Mouse (Mus musculus): ENCODE results near the gene Nxnl1. TPM values are rescaled to one million over a fixed set of nuclear protein-coding genes. Genes with fewer than 3 reads are reported as not detected.

Gene Nxnl1
- total and polyA plus RNA-seq, 2 experiments from 2014 or later, result 0.05 to 0.55 TPM

DNA sequence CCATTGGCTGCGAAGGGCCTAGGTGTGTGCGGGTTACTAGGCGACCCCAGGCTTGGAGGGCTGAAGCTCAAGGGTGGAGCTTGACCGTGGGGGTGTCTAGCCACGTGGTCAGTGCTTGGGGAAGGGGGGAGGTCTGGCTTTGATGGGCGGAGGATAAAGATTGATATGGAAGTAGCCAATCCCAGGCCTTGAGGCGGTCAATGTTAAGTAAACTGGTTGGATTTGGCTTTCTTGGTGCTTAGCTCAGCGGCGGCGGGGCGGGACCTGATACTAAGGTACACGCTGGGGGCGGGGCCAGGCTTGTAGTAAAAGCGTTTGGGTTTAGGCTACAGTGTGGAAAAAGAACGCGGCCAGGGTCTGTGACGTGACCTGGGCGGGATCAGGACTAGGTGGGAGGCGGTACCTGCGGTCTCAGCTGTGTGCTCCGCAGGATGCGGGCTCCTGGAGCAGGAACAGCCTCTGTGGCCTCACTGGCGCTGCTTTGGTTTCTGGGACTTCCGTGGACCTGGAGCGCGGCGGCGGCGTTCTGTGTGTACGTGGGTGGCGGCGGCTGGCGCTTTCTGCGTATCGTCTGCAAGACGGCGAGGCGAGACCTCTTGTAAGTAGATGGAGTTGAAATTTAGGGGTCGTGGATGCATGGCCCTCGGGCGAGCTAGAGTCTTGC, 4.0 kb upstream of the Nxnl1 start:
- Histone ChIP-seq H3K27ac (ENCODE audit: low read depth, low read length) (peak overlapping the region; percentile 89), H3K9me3 (ENCODE audit: low read length) (no peaks in the 10 kb centered on the region), H3K27me3 (ENCODE audit: insufficient read depth, low read length) (0 out of 2 replicates have a peak, but pooled peaks cover 4% of the 10 kb centered on the region), H3K36me3 (ENCODE audit: insufficient read depth, low read length) (no peaks in the 10 kb centered on the region), H3K4me2 (ENCODE audit: low read depth, low read length, poor library complexity, severe bottlenecking) (peak overlapping the region; percentile 77), H3K4me3 (ENCODE audit: low read depth, low read length) (peak overlapping the region; percentile 65), H3K9ac (replicated peaks; ENCODE audit: low read length, poor library complexity, severe bottlenecking) (peak overlapping the region; percentile 79), H3K4me1 (ENCODE audit: insufficient read depth, low read length) (peaks cover 8% of the 10 kb centered on the region; the same call in 1 of the 2 replicates)
- under 1% methylated on average over 41 of the region's 41 CpGs for WGBS
- peak; percentile 22; the same call in 1 of the 2 replicates for TF ChIP-seq CTCF (IDR thresholded peaks at IDR 0.05)
- DNase-seq (ENCODE audit: low spot score) (peak; percentile 99), ATAC-seq (ENCODE audit: low FRiP score) (peak; percentile 90)

DNA sequence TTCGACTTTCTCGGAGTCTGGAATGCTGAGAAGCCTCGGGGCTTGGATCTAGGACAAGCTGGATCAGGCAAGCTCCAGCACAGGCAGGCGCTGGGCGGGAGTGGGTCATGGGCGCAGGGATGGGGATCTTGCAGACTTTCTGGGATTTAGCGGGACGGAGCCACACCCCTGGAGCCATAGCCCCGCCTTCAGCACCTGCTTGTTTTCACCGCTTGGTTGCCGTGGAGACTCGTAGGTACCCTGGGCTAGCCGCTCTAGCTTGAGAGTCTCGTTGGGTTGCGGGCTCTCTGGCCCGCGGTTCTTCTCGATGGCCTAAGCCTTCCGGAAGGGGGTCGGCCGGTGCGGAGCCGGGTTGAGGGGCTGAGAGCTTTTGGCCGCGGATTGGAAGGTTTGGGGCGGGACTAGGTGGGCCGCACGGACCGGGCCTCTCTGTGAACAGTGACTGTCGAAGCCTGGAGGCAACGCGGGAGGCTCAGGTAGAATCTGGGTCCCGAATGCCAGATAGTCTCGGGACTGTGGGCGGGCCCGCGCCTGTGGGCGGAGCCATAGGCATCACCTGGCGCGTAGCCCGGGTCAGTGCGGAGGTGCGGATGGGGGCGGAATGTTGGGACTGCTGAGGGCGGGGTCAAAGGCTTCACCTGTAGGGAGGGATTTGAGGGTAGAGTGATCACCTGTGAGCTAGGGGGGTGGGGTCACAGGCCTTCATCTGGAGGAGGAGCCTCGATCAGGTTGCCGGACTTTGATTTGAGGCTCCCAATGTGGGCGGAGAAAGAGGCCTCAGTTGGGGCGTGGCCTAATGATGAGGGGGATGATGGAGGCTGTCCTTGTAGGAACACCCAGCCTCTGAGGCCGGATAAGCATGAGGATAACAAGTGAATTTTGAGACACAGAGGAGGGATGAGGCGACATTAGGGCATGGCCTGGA, 3.2 kb upstream of the Nxnl1 start:
- TF ChIP-seq CTCF (IDR thresholded peaks at IDR 0.05), result no peak; the same call in 1 of the 2 replicates
- under 1% methylated on average over 50 of the region's 51 CpGs for WGBS
- H3K27me3 ChIP-seq (ENCODE audit: insufficient read depth, low read length), result 0 out of 2 replicates have a peak, but pooled peaks cover 4% of the 10 kb centered on the region
- peak overlapping the region; percentile 89 for H3K27ac ChIP-seq (ENCODE audit: low read depth, low read length)
- ATAC-seq (ENCODE audit: low FRiP score) (peak; percentile 79), DNase-seq (ENCODE audit: low spot score) (peak; percentile 95)
- peak overlapping the region; percentile 65 for H3K4me3 ChIP-seq (ENCODE audit: low read depth, low read length)
- H3K4me1 ChIP-seq (ENCODE audit: insufficient read depth, low read length), result peaks cover 8% of the 10 kb centered on the region; the same call in 1 of the 2 replicates
- H3K9me3 ChIP-seq (ENCODE audit: low read length), result no peaks in the 10 kb centered on the region
- H3K4me2 ChIP-seq (ENCODE audit: low read depth, low read length, poor library complexity, severe bottlenecking), result peak overlapping the region; percentile 77
- H3K9ac ChIP-seq (replicated peaks; ENCODE audit: low read length, poor library complexity, severe bottlenecking), result peak overlapping the region; percentile 79
- no peaks in the 10 kb centered on the region for H3K36me3 ChIP-seq (ENCODE audit: insufficient read depth, low read length)

DNA sequence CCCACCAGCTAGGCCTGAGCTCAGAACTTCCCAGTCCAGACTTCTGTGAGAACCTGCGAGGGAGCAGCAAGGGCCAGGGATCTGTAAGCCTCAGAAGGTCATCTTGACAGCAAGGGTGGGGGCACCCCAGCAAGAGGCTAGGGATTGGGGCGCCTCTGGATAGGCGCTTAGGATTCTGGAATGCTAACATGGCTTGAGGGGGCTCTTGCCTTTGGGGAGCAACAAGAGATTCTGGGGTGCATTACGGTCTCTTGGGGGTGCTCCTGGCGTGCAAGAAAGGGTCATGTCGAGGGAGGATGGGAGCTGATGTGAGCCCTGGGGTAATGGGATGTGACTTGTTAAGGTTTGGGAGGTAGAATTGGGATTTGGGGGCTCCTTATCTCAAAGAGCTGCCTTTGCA, 2.5 kb upstream of the Nxnl1 start:
- Histone ChIP-seq H3K9ac (replicated peaks; ENCODE audit: low read length, poor library complexity, severe bottlenecking) (peak overlapping the region; percentile 79), H3K4me2 (ENCODE audit: low read depth, low read length, poor library complexity, severe bottlenecking) (peak overlapping the region; percentile 77), H3K4me3 (ENCODE audit: low read depth, low read length) (peak overlapping the region; percentile 65), H3K27ac (ENCODE audit: low read depth, low read length) (peak overlapping the region; percentile 89), H3K9me3 (ENCODE audit: low read length) (no peaks in the 10 kb centered on the region), H3K4me1 (ENCODE audit: insufficient read depth, low read length) (peaks cover 8% of the 10 kb centered on the region; the same call in 1 of the 2 replicates), H3K27me3 (ENCODE audit: insufficient read depth, low read length) (0 out of 2 replicates have a peak, but pooled peaks cover 4% of the 10 kb centered on the region), H3K36me3 (ENCODE audit: insufficient read depth, low read length) (no peaks in the 10 kb centered on the region)
- DNase-seq (ENCODE audit: low spot score), result no peak
- no peak for TF ChIP-seq CTCF (IDR thresholded peaks at IDR 0.05)
- 18% methylated on average over 6 of the region's 6 CpGs for WGBS
- no peak for ATAC-seq (ENCODE audit: low FRiP score)

DNA sequence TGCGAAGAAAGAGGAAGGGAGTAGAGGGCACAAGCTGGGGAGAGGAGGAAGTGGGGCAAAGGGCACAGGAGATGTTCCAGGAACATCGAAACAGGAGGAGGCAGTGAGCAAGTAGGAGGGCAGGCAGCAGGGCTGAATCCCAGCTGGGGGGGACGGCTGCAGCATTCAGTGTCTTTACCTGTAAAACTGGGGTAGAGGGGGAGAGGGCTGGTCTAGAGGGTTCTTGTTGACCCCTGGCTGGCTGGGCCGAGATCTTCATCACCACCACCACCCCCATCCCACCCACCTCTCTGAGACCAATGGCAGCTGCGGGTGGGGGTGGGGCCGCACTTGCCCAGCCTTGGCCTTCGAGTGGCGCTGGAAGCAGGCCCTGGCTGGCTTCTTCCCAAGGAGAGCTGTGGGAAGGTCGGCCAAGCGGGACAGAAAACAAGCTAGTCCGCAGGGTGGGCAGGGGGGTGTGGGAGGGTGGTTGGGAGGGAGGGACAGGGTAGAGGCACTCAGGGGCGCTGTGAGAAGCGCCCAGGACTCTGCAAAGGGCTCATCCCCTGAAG, 2.1 kb upstream of the Nxnl1 start, which contains the start of gene Slc27a1:
Slc27a1 (plus strand) TSS at position 496 of the 551 bp plus-strand sequence.
- H3K4me1 ChIP-seq (ENCODE audit: insufficient read depth, low read length), result peaks cover 8% of the 10 kb centered on the region; the same call in 1 of the 2 replicates
- H3K4me3 ChIP-seq (ENCODE audit: low read depth, low read length), result peak within 1 kb of the TSS; percentile 65
- peak within 1 kb of the TSS; percentile 79 for H3K9ac ChIP-seq (replicated peaks; ENCODE audit: low read length, poor library complexity, severe bottlenecking)
- ATAC-seq (ENCODE audit: low FRiP score), result 0 out of 2 replicates have a peak, but pooled peaks have one; percentile 2
- no peaks in the 10 kb centered on the region for H3K36me3 ChIP-seq (ENCODE audit: insufficient read depth, low read length)
- DNase-seq (ENCODE audit: low spot score), result peak; percentile 80
- WGBS, result 13% methylated on average over 11 of the region's 13 CpGs
- H3K4me2 ChIP-seq (ENCODE audit: low read depth, low read length, poor library complexity, severe bottlenecking), result peak within 1 kb of the TSS; percentile 77
- H3K27me3 ChIP-seq (ENCODE audit: insufficient read depth, low read length), result 0 out of 2 replicates have a peak, but pooled peaks cover 4% of the 10 kb centered on the region
- TF ChIP-seq CTCF (IDR thresholded peaks at IDR 0.05), result no peak
- peak within 1 kb of the TSS; percentile 89 for H3K27ac ChIP-seq (ENCODE audit: low read depth, low read length)
- H3K9me3 ChIP-seq (ENCODE audit: low read length), result no peaks in the 10 kb centered on the region

DNA sequence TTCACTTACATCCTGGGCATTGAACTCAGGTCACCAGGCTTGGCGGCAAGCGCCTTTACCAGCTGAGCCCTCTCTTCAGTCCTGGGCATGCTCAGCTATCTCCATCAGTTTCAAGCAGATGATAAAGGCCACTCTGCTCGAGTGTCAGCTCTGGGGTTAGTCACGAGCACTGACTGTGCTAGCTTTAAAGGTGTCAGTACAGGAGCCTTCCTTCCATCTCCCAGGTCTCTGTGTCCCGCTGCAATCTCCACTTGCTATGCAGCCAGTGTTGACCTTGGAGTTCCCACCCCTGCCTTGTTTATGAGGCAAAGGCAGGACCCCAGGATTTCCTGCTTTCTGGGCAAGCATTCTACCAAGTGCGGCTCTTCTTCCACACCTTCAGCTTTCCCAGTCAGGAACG, 1.2 kb upstream of the Nxnl1 start:
- H3K9ac ChIP-seq (replicated peaks; ENCODE audit: low read length, poor library complexity, severe bottlenecking), result no peak overlapping the region
- WGBS, result 79% methylated on average over 7 of the region's 7 CpGs
- no peaks in the 10 kb centered on the region for H3K9me3 ChIP-seq (ENCODE audit: low read length)
- no peak overlapping the region for H3K4me2 ChIP-seq (ENCODE audit: low read depth, low read length, poor library complexity, severe bottlenecking)
- no peak for TF ChIP-seq CTCF (IDR thresholded peaks at IDR 0.05)
- no peak for ATAC-seq (ENCODE audit: low FRiP score)
- no peak overlapping the region for H3K27ac ChIP-seq (ENCODE audit: low read depth, low read length)
- no peaks in the 10 kb centered on the region for H3K36me3 ChIP-seq (ENCODE audit: insufficient read depth, low read length)
- H3K4me3 ChIP-seq (ENCODE audit: low read depth, low read length), result no peak overlapping the region
- DNase-seq (ENCODE audit: low spot score), result no peak
- 0 out of 2 replicates have a peak, but pooled peaks cover 6% of the 10 kb centered on the region for H3K27me3 ChIP-seq (ENCODE audit: insufficient read depth, low read length)
- H3K4me1 ChIP-seq (ENCODE audit: insufficient read depth, low read length), result peaks cover 8% of the 10 kb centered on the region; the same call in 1 of the 2 replicates
